Mouse (Mus musculus): ENCODE measurements at regions not wholly inside any gene's neighbourhood (a gene's known extent, or its start where the extent isn't known, plus 50 kb on each side); places are given as distances from the start of the nearest gene placed in this dataset.

DNA sequence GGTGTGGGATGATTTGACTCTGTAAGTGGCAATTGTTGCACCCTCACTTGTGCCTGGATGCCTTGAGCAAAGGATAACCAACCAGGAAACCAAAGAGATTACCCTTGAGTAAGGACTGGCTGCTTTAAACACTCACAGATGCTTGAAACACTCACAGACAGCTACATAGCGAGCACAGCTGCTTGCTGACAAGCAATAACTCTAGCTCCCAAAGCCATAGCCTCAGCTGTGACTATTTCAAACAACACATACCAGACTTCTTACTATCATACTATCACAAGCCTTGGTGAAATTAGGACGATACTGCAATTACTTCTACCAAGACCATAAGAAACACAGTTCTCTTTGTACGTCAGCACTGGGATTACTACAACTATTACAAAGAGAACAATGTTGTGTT, 163.9 kb upstream of the Arrdc3 start:
- no peak for TF ChIP-seq CTCF (IDR thresholded peaks at IDR 0.05; ENCODE audit: extremely low read depth, insufficient read length, insufficient replicate concordance, low read depth, low read length)
- TF ChIP-seq POLR2A (IDR thresholded peaks at IDR 0.05; ENCODE audit: low read depth, low read length) = no peak
